Mouse (Mus musculus): ENCODE measurements around the gene Foxd1. TPM values are rescaled to one million over a fixed set of nuclear protein-coding genes. Genes with fewer than 3 reads are reported as not detected.
A peak's percentile ranks its signal among the peaks of the same experiment; 100 is the strongest.

Foxd1 gene
- polyA plus RNA-seq, 2 experiments = 0.32 to 0.89 TPM

GRCm38 (mm10) chr13:98391635-98391990 lies 37.6 kb downstream of the Foxd1 start:
- Histone ChIP-seq H3K4me3 (replicated peaks; ENCODE audit: low read length) (peak overlapping the region; percentile 40), H3K27me3 (ENCODE audit: control insufficient read depth, insufficient read depth, low read length) (peaks cover 31% of the 10 kb centered on the region), H3K4me2 (replicated peaks; ENCODE audit: low read depth, low read length, severe bottlenecking) (peak overlapping the region; percentile 59), H3K9ac (ENCODE audit: low read depth, low read length, severe bottlenecking) (no peak overlapping the region), H3K27ac (replicated peaks; ENCODE audit: low read depth, low read length) (0 out of 2 replicates have a peak overlapping the region, but pooled peaks have one; percentile 33), H3K4me1 (ENCODE audit: control insufficient read depth, insufficient read depth, low read length) (peaks cover 23% of the 10 kb centered on the region), H3K9me3 (ENCODE audit: control insufficient read depth, low read length) (no peaks in the 10 kb centered on the region), H3K36me3 (ENCODE audit: control insufficient read depth, insufficient read depth, low read length) (no peaks in the 10 kb centered on the region)
- 5% methylated on average over 4 of the region's 4 CpGs for WGBS
- DNase-seq (ENCODE audit: low spot score) = no peak
- ATAC-seq (ENCODE audit: low FRiP score, low read depth) = peak; percentile 49
- TF ChIP-seq POLR2A (IDR thresholded peaks at IDR 0.05; ENCODE audit: borderline replicate concordance, extremely low read depth, insufficient read depth, insufficient read length) = no peak

GRCm38 (mm10) chr13:98392031-98392430 lies 38.0 kb downstream of the Foxd1 start:
- H3K9me3 ChIP-seq (ENCODE audit: control insufficient read depth, low read length) = no peaks in the 10 kb centered on the region
- H3K27me3 ChIP-seq (ENCODE audit: control insufficient read depth, insufficient read depth, low read length) = peaks cover 31% of the 10 kb centered on the region
- ATAC-seq (ENCODE audit: low FRiP score, low read depth) (no peak), DNase-seq (ENCODE audit: low spot score) (no peak)
- no peaks in the 10 kb centered on the region for H3K36me3 ChIP-seq (ENCODE audit: control insufficient read depth, insufficient read depth, low read length)
- 0 out of 2 replicates have a peak overlapping the region, but pooled peaks have one; percentile 40 for H3K4me3 ChIP-seq (replicated peaks; ENCODE audit: low read length)
- no peak for TF ChIP-seq POLR2A (IDR thresholded peaks at IDR 0.05; ENCODE audit: borderline replicate concordance, extremely low read depth, insufficient read depth, insufficient read length)
- no peak overlapping the region for H3K9ac ChIP-seq (ENCODE audit: low read depth, low read length, severe bottlenecking)
- H3K4me2 ChIP-seq (replicated peaks; ENCODE audit: low read depth, low read length, severe bottlenecking) = 0 out of 2 replicates have a peak overlapping the region, but pooled peaks have one; percentile 7
- peaks cover 23% of the 10 kb centered on the region for H3K4me1 ChIP-seq (ENCODE audit: control insufficient read depth, insufficient read depth, low read length)
- H3K27ac ChIP-seq (replicated peaks; ENCODE audit: low read depth, low read length) = 0 out of 2 replicates have a peak overlapping the region, but pooled peaks have one; percentile 33
- 24% methylated on average over 6 of the region's 6 CpGs for WGBS

DNA sequence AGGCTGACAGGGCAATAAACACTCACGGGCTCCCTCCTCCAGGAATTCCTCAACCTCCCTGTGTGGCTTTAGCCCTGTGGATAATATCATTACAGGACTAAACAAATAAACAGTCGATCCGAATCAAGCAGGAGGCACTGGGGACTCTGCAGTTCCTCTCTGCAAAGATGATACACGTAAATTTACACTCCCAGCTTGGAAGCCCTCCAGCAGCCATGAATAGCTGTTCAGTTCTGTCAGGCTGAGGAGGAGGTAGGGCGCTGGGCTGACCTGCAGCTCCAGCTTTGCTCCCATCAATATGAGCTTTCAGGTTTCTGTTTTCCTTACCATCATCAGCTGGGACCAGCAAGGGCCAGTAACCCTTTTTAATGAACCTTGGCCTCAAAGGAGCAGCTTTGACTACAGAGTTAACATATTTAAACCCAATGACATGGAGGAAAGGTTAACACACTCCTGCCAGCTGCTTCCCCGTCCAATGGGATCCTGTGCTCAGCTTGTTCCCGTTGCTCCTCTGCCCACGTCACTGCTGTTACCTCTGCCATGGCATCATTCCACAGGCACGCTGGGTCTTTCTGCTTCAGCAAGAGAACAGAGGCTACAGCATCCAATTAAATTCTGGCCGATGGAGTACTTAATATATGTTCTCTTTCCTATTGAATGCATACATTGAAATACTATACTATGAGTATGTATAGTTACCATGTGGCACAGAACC lies 39.5 kb downstream of the Foxd1 start:
- Histone ChIP-seq H3K4me1 (ENCODE audit: control insufficient read depth, insufficient read depth, low read length) (peaks cover 23% of the 10 kb centered on the region), H3K4me2 (replicated peaks; ENCODE audit: low read depth, low read length, severe bottlenecking) (0 out of 2 replicates have a peak overlapping the region, but pooled peaks have one; percentile 7), H3K27ac (replicated peaks; ENCODE audit: low read depth, low read length) (no peak overlapping the region), H3K36me3 (ENCODE audit: control insufficient read depth, insufficient read depth, low read length) (no peaks in the 10 kb centered on the region), H3K27me3 (ENCODE audit: control insufficient read depth, insufficient read depth, low read length) (peaks cover 31% of the 10 kb centered on the region), H3K9ac (ENCODE audit: low read depth, low read length, severe bottlenecking) (no peak overlapping the region), H3K4me3 (replicated peaks; ENCODE audit: low read length) (no peak overlapping the region), H3K9me3 (ENCODE audit: control insufficient read depth, low read length) (no peaks in the 10 kb centered on the region)
- TF ChIP-seq POLR2A (IDR thresholded peaks at IDR 0.05; ENCODE audit: borderline replicate concordance, extremely low read depth, insufficient read depth, insufficient read length) = no peak
- WGBS = 12% methylated on average over 10 of the region's 10 CpGs
- DNase-seq (ENCODE audit: low spot score) = peak; percentile 36
- no peak for ATAC-seq (ENCODE audit: low FRiP score, low read depth)

Other genes with a start within 250 kb of the Foxd1 start
- gene Arhgef28, start 147.8 kb upstream of the Foxd1 start, polyA plus RNA-seq (2012; rRNA removed) = 8.1 and 10.7 TPM in 2 replicates
- 12.9 and 15.4 TPM in 2 replicates for gene Arhgef28, start 147.8 kb upstream of the Foxd1 start, polyA plus RNA-seq (2014; fragmentation: Nextera tagmentation; extraction: Ambion mirVana)
- 19.2 and 20.6 TPM in 2 replicates for gene Utp15, start 91.2 kb upstream of the Foxd1 start, polyA plus RNA-seq (2012; rRNA removed)
- 25.3 and 27.6 TPM in 2 replicates for gene Utp15, start 91.2 kb upstream of the Foxd1 start, polyA plus RNA-seq (2014; fragmentation: Nextera tagmentation; extraction: Ambion mirVana)
- 32.3 and 39.7 TPM in 2 replicates for gene Ankra2, start 91.2 kb upstream of the Foxd1 start, polyA plus RNA-seq (2012; rRNA removed)
- gene Ankra2, start 91.2 kb upstream of the Foxd1 start, polyA plus RNA-seq (2014; fragmentation: Nextera tagmentation; extraction: Ambion mirVana) = 30.8 and 31.7 TPM in 2 replicates
- not detected in 2 replicates for gene Gm21976, start 74.4 kb upstream of the Foxd1 start, polyA plus RNA-seq (2012; rRNA removed)
- not detected in 2 replicates for gene Gm21976, start 74.4 kb upstream of the Foxd1 start, polyA plus RNA-seq (2014; fragmentation: Nextera tagmentation; extraction: Ambion mirVana)
- 403 and 867 TPM in 2 replicates for gene Btf3, start 37.2 kb upstream of the Foxd1 start, polyA plus RNA-seq (2012; rRNA removed)
- 702 and 731 TPM in 2 replicates for gene Btf3, start 37.2 kb upstream of the Foxd1 start, polyA plus RNA-seq (2014; fragmentation: Nextera tagmentation; extraction: Ambion mirVana)
- 1.3 and 1.6 TPM in 2 replicates for gene Gm10320, start 137.8 kb downstream of the Foxd1 start, polyA plus RNA-seq (2012; rRNA removed)
- gene Gm10320, start 137.8 kb downstream of the Foxd1 start, polyA plus RNA-seq (2014; fragmentation: Nextera tagmentation; extraction: Ambion mirVana) = 0.84 and 2.3 TPM in 2 replicates